1 mouse cellular context compared by ENCODE assay signal in the genomic region with DNA sequence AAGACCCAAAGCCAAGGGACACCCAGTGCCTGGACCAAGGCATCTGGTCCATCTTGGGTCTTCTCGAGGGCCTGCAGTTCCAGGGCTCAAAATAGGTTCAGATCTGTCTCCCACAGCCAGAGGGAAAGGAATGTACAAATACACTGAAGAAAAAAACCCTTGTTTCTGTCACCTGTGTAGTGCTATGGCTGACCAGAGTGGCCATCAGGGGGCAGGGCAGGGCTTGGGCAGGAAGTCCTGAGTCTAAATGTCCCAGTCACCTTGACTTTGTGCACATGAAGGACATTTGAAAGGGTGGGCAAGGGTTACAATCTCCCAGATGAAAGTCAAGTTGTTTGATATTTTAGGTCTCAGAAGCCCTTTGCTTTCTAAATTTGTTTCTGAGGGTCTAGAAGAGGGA.
TF ChIP-seq lines count a peak whose summit lies in the region.

No protein-coding gene starts in this region.

TF ChIP-seq in MEL, 35 proteins besides CTCF, POLR2A, EP300 and RAD21 (continued from another document):
- TF ChIP-seq E2F4 (IDR thresholded peaks at IDR 0.05; ENCODE audit: borderline replicate concordance, low read depth, low read length) (no peak), NELFE (IDR thresholded peaks at IDR 0.05; ENCODE audit: low read depth, low read length) (no peak), TBP (IDR thresholded peaks at IDR 0.05; ENCODE audit: low read depth, low read length) (no peak), SMC3 (IDR thresholded peaks at IDR 0.05; ENCODE audit: low read depth, low read length) (no peak), MAZ (IDR thresholded peaks at IDR 0.05; ENCODE audit: low read depth, low read length) (no peak), ELF1 (IDR thresholded peaks at IDR 0.05; ENCODE audit: low read depth, low read length) (no peak), MEF2A (IDR thresholded peaks at IDR 0.05; ENCODE audit: extremely low read depth, insufficient replicate concordance, low read depth, low read length, poor library complexity, severe bottlenecking) (no peak), ZMIZ1 (IDR thresholded peaks at IDR 0.05; ENCODE audit: low read depth, low read length) (no peak), TCF12 (IDR thresholded peaks at IDR 0.05; ENCODE audit: low read depth, low read length) (no peak), MXI1 (IDR thresholded peaks at IDR 0.05; ENCODE audit: low read depth, low read length) (no peak), USF1 (IDR thresholded peaks at IDR 0.05; ENCODE audit: low read depth, low read length) (no peak), ETS1 (IDR thresholded peaks at IDR 0.05; ENCODE audit: low read depth, low read length) (no peak), RCOR1 (IDR thresholded peaks at IDR 0.05; ENCODE audit: low read depth, low read length) (no peak)
